Mouse (Mus musculus): ENCODE results near the gene Scg3. TPM values are rescaled to one million over a fixed set of nuclear protein-coding genes. Genes with fewer than 3 reads are reported as not detected.
"Not testable (repeated sequence)": the region's sequence is repeated elsewhere in the genome, so short reads cannot be mapped to it uniquely, and the experiment has no call there.

Scg3 gene
- total RNA-seq, 4 experiments from 2014 or later: 0.19 to 0.80 (median 0.53) TPM

DNA sequence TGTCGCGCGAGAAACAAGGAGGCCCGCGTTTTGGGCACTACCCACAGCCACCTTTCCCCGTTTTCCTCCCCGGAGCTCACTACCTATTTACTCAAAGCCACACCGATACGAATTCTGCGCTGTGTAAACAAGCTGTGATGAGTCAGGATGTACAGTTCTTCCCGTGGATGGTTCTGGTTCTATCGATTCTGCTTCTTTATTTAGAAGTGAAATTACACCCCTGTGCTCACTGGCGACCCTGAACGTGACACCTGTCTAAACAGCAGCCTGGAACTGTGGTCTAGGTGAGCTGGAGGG, 57.6 kb downstream of the Scg3 start:
- DNase-seq (ENCODE audit: low spot score in 2 of 2): no peak

DNA sequence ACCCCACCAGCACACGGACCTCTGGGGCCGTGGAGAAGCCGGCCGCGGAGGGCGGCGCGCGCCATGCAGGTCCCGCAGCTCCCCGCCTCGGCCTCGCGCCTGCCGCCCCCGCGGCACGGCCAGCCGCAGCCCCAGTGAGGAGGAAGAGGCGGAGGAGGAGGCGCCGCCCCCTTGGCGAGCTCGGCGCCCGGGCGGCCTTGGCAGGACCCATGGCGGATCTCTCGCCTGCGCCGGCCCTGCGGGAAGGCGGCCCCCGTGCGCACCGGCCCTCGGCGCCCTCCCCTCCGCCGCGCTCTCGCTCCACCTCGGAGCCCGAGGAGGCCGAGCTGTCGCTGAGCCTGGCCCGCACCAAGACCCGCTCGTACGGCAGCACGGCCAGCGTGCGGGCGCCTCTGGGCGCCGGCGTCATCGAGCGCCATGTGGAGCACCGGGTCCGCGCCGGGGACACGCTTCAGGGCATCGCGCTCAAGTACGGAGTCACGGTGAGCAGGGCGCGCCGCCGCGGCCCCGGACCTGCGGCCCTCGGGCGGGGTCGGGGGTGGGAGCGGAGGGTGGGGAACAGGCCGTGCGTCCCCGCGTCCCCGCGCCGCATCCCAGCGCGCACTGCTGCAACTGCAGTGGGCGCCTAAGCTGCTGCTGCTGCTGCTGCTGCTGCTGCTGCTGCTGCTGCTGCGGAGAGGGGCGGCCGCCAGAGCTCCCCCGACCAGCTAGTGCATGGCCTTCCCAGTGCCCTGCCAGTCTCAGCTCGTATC, 58.1 kb downstream of the Scg3 start, which contains the start of gene Lysmd2:
Lysmd2 (plus strand) TSS at position 186 of the 752 bp plus-strand sequence.
- peak; percentile 65 to 77 for DNase-seq (ENCODE audit: low spot score in 2 of 2)

DNA sequence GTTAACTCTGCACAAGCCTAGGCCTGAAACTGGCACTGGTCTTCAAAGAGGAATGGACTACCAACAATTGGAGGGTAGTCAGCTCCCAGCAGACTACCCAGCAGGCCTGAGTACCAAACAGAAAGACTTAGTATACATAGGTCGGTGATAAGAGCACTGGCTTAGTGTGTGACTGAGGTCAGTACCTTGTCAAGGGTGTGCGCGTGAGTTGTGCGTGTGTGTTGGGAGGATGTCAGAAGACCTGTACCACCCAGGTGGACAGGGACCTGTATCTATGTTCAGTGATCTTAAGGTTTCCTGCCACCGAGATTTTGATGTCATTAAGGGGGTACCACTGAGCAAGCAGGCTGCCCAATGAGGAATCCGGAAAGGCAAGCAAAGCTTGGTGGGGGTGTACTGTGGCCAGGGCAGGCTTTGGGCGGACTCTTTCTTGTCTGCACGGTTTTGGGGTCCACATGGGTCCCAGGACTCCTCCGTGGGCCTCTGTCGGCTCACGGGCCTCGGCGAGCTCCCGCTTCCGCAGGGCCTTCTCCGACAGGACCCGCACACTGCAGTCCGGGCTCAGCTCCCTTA, 58.8 kb downstream of the Scg3 start:
- DNase-seq (ENCODE audit: low spot score in 2 of 2): no peak

DNA sequence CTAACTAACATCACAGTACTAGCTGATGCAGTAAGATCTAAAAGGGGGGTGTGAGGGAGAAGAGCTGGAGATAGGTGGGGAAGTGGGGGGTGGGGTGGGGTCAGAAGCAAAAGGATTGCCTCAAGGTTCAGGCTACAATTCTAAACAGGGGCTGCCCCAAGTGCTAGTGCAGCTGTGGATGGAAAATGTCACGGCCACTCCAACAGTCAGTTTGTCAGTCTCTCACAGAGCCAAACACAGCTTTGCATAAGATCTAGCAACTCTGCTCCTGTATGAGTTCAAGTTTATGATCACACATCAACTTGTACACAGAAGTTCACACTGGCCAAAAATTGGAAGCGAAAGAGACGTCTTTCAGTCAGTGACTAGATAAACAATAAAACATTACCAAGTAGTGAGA, 62.4 kb downstream of the Scg3 start:
- no peak for DNase-seq (ENCODE audit: low spot score in 2 of 2)

DNA sequence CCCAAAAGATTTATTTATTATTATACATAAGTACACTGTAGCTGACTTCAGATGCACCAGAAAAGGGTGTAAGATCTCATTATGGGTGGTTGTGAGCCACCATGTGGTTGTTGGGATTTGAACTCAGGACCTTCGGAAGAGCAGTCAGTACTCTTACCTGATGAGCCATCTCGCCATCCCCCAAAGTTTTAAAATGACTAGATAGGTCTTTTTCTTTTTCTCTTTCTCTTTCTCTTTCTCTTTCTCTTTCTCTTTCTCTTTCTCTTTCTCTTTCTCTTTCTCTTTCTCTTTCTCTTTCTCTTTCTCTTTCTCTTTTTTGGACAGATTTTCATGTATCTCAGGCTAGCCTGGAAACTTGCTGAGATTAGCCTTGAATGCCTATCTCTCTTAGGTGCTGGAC, 64.1 kb downstream of the Scg3 start:
- DNase-seq (ENCODE audit: low spot score in 2 of 2): not testable (repeated sequence)

DNA sequence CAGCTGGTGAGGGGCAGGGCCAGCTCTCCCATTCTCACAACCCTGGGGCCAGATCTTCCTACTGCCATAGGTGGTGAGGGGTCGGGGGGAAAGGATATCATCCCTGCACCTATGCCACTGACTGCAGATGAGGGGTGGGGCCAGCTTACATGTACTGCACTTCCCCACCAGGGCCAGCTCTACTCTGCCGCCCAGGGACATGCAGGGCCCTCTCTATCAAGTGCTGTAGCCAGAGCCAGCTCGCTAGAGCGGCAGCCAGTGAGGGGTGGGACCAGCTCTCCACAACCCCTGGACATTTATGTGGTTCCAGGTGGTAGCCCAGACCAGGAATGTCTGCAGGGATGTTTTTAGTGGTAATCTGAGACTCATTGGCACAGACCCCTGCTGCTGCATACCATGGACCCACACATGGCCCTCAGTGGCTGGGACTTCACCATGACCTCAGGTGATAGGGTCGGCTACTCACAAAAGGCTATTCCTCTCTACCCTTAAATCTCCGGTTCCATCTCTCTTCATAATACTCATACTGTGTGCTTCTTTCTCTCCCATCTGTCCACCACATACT, 64.9 kb downstream of the Scg3 start:
- DNase-seq (ENCODE audit: low spot score in 2 of 2): no peak

DNA sequence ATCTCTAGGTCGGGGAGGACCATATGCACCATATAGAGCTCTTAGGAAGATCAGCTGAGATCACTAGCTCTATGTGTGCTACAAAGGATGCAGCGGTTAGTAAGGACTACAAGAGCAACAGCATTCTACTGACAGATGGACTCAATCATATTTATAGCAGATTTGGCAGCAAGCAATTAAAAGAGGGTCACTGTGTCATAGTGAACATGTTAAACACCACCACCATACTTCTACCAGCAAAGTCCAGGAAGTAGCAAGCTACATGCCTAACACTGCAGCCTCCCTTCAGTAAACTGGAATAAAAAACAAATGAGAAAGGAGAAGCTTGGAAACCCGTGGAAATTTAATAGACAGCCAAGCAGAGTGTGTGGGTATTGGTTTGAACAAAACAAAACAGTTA, 67.3 kb downstream of the Scg3 start:
- no peak for DNase-seq (ENCODE audit: low spot score in 2 of 2)

DNA sequence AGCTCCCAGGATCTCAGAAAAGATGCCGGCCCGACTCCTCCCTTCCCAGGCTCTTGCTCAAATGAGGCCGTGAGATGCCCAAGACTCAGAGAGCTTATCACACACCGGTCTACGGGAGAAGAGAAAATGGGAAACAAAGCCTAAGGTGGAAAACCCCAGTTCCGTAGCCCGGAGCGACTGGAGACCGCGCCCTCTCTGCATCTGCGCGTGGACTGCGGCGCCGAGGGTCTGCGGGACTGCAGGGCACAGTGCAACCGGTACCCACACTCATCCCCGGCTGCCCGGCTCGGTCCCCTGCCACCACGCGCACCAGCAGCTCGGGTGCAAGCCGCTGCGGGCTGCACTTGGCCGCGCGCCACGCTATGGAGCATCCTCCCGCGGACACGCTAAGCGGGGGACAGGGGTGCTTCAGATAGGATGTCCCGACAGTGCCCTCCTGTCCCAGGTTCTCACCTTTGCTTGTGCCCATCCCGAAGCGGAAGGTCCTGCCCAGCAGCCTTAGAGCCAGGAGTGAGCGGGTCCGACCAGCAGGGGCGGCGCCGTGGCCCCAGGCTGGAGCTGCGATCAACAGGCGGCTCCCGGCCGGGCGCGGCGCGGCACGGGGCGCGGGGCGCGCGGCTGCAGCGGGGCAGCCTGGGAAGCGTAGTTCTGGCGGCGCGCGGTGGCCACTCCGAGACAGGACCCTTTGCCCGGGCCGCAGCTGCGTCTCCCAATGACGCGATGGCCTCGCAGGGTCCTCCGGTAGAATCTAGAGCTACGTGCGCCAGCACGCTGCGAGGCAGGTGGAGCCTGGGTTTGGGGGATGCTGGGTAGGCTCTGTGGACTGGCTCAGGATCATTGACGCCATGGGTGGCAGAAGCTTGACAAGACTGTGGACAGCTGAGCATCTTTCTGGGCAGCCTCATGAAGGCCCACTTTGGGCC, 73.0 kb downstream of the Scg3 start, which contains the start of gene Tmod2:
Tmod2 (minus strand) TSS at position 755 of the 923 bp plus-strand sequence.
- peak; percentile 12 to 29 for DNase-seq (ENCODE audit: low spot score in 2 of 2)

DNA sequence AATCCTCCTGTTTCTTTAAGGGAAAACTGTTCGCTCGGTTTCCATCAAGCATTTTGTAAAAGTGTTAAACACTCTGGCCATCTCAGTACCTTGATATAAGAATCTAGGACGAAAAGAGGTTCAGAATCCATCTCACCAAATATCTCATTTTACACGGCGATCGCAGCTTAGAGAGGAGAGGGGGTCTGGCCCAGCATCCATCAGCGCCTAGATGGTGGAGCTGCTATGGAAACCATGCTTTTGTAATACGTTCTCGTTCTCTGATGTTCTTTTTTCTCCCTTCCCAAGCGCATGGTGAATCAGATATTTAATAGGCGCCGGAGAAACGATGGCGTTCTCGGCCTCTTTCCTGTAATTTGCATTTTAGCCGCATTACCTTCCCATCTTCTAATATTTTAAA, 73.9 kb downstream of the Scg3 start:
- no peak for DNase-seq (ENCODE audit: low spot score in 2 of 2)

DNA sequence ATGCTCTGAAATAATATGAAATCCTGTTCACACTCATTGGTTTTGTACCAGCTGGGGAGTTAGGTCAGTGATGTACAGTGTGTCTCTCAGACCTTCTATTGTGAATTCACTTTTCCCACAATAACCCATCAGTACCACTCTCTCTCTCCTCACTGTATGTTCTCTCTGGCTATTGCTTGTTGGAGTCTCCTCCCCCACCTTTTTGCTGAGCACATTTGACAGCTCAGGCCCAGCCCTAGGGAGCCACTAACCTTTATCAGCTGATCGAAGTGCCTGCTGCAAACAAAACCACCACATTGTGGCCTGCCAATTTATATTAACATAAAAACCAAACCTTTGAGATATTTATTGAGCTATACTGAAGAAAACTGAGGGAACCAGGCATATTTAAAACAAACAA, 74.4 kb downstream of the Scg3 start:
- DNase-seq (ENCODE audit: low spot score in 2 of 2): no peak

DNA sequence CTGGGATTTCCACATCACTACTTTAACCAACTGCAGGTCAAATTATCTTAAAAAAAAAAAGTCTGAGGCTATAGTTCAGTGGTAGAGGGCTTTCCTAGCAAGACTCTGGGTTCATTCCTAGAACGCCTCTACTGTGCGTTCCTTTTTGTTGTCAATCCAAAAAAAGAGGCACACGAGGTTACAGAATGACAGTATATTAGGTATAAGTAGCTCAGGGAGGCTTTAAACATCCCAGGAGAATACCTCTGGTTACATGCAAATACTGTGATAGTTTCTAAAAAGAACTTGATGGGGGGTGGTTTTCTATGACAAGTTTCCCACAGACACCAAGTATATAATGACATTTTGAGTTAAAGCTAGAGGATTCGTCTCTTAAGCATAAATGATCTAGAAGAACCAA, 76.4 kb downstream of the Scg3 start:
- DNase-seq (ENCODE audit: low spot score in 2 of 2): no peak

DNA sequence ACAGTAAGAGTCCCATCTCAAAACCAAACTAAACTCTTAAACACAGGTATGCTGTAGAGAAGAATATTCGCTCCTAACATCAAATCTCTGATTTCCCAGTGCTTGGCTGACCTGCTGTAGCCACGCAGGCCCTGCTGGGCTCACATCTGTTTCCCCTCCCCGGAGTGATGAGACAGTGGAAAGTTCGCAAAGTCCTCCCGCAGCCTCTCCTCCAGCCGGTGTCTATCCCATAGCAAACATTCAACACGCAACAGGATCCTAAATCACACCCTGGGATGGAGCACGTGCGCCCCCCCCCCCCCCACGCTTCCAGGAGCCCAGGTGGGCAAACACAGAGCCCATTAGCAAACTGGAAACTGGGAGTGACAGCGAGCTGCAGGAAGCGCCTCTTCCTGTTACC, 82.3 kb downstream of the Scg3 start:
- DNase-seq (ENCODE audit: low spot score in 2 of 2): no peak

DNA sequence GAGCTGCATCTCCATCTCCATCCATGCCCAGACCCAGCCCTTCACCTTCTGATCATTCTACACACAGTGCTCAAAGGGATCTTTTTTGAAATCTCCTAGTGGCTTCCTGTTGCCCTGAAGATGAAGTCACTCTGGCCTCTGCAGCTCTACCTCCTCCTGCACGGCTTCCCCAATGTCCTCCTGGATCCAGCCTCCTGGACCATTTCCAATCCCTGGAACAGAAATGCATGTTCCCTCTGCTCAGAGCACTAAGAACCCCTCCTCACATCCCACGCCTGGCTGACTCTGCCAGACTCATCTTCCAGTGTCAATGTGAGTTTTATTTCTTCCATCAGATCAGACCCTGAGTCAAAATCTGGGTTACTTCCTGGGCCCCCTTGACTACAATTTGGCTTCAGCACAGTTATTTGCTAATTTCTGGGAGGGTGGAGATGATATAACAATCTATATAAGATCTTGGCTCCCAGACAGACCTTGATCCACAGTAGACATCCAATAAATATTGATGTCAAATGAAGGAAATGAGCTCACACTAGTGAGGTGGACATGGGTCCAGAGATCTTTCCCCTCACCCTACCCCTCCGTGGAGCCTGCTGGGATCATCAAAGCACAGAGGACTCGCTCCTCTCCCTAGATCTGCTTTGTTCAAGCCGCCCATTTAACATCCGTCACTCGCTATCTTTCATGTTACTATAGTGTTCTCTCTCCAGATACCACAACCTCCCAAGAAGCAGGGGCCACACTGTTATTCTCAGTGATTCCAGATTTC, 83.5 kb downstream of the Scg3 start:
- DNase-seq (ENCODE audit: low spot score in 2 of 2): peak in 1 of 2 experiments; percentile 20

DNA sequence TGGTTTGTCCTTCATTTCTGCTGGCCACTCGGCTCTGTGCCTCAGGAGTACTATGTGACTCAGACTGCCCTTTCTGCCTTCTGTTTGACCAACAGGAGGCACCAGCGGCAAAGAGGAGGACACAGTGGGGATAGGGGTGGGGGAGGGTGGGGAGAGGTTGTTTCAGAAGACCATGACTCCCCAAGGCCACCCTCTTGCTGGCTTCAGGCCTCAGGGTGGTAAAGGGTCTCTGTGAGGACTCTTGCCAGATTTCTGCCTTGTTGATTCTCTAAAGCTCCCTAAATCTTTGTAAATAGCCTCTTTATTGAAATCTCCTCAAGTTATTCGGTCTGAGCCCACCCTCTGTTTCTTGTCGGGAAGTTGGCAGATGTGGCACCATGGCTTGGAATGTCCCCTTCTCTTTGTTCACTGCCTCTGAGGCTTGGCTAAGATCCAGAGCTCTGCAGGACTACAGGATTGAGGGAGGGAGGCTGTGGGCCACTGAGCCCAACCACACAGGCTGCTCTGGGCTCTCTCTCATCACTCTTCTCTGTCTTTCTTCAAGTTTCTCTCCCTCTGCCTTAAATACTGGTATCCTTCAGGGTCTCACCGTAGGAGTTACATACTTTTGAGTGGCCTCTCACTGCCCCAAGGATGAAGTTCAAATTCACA, 84.5 kb downstream of the Scg3 start:
- no peak for DNase-seq (ENCODE audit: low spot score in 2 of 2)

DNA sequence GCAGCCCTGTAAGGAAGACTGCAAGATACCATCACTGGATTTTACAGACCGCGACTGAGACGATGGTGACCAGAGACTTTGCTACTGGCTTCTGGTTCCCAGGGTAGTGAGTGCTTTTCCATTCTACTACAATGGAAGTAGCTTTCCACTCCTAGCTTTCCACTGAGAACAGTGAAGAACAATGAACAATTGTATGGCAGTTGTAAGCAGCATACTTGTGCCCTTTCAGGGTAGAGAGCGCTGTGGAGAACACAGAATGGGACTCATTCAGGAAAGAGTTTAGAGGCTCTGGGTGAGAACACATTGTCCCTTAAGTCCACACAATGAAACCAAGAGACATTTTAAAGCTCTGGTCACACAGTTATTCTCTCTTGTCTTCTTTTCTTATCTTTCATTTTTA, 86.3 kb downstream of the Scg3 start:
- no peak for DNase-seq (ENCODE audit: low spot score in 2 of 2)

DNA sequence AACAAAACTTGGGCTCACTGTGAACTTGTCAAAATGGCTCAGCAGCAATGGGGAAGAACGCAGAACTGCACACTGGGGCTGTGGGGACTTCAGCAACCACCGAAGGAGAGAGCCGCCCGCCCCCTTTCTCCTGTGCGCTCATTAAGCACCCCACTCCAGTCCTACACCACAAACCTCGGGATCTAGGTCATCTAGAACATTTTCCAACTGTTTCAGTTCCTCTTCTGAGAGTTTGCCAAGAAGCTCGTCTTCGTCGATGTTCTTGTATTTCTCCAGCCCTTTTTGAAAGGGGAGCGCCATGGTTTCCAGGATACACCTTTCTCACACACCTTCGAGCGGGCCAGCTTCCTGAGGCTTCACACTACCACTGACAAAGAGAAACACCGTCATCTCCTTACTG, 86.8 kb downstream of the Scg3 start:
- no peak for DNase-seq (ENCODE audit: low spot score in 2 of 2)

DNA sequence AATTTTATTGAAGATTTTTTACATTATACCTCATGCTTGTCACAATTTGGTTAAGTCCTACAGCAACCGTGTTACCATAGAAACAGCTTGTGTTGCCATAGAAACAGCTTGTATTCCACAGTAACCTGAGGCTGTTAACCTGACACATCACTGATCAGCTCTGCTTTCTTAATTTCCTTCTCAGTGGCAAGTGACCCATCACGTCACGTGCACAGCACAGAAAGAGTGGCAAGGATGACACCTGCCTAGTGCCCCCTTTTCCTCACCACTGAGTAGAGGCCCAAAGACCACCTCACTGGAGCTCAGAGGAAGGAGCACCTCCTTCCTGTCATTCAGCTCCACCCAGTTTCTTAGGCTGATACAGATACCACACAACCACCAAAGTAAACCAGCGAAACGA, 90.4 kb downstream of the Scg3 start:
- no peak for DNase-seq (ENCODE audit: low spot score in 2 of 2)

All from gastrocnemius, adult 8-10 months (tissue).